Mouse (Mus musculus) neural tube, embryonic 14.5 days (tissue): ENCODE measurements around the gene 5730522E02Rik. TPM values are rescaled to one million over a fixed set of nuclear protein-coding genes. Genes with fewer than 3 reads are reported as not detected.

Experiments used
- ATAC-seq: fragments of 200-750 bp; cut with Nextera tagmentation; 2 replicates; pipeline ENCODE4 v1.8.0; 2017; ENCODE audit warnings: low read depth, mild to moderate bottlenecking, moderate TSS enrichment, moderate library complexity
- H3K27ac ChIP-seq: fragments of 300-500 bp; sonication (generic); 2 replicates; pipeline ENCODE4 v1.5.1; 2014; ENCODE audit warnings: low read depth, mild to moderate bottlenecking, control low read depth, low read length, moderate library complexity, mixed read lengths
- H3K27me3 ChIP-seq: fragments of 300-500 bp; sonication (generic); 2 replicates; pipeline ENCODE4 v1.6.1; 2014; ENCODE audit warnings: low read length; ENCODE audit not compliant: control insufficient read depth, insufficient read depth
- H3K36me3 ChIP-seq: fragments of 300-500 bp; sonication (generic); 2 replicates; pipeline ENCODE4 v1.6.1; 2014; ENCODE audit warnings: low read length, mixed read lengths; ENCODE audit not compliant: control insufficient read depth, insufficient read depth
- H3K4me1 ChIP-seq: fragments of 300-500 bp; sonication (generic); 2 replicates; pipeline ENCODE4 v1.6.1; 2014; ENCODE audit warnings: low read length; ENCODE audit not compliant: control insufficient read depth, insufficient read depth
- H3K4me2 ChIP-seq: fragments of 300-500 bp; sonication (generic); 2 replicates; pipeline ENCODE4 v1.6.1; 2014; ENCODE audit warnings: mild to moderate bottlenecking, low read depth, low read length, control low read depth
- H3K4me3 ChIP-seq: fragments of 300-500 bp; sonication (generic); 2 replicates; pipeline ENCODE4 v1.5.1; 2014; ENCODE audit warnings: low read depth, low read length, control low read depth, mixed read lengths
- H3K9ac ChIP-seq: fragments of 300-500 bp; sonication (generic); replicated peaks from 2 replicates; pipeline ENCODE4 v1.6.1; 2014; ENCODE audit warnings: low read depth, mild to moderate bottlenecking, control low read depth, low read length, mixed read lengths
- H3K9me3 ChIP-seq: fragments of 300-500 bp; sonication (generic); 2 replicates; pipeline ENCODE4 v1.6.1; 2016; ENCODE audit warnings: low read length; ENCODE audit not compliant: control insufficient read depth
- whole genome bisulfite sequencing: fragments of 180-500 bp; shearing (Covaris S2); extraction: QIAGEN DNeasy Blood & Tissue Kit; methylation state at CpG from one replicate; pipeline ENCODE4 v1.1.7; 2014; 5-methylcytosine and 5-hydroxymethylcytosine counted together
- polyA plus RNA-seq: library from polyadenylated mRNA; unstranded; fragments of >200 nt; fragmentation: Nextera tagmentation; extraction: Ambion mirVana; gene quantifications from 2 replicates; pipeline ENCODE4 v1.2.1, GENCODE M21; 2014

The 5730522E02Rik gene
- polyA plus RNA-seq, 1 experiment from 2014 or later, result 20.0 TPM

DNA sequence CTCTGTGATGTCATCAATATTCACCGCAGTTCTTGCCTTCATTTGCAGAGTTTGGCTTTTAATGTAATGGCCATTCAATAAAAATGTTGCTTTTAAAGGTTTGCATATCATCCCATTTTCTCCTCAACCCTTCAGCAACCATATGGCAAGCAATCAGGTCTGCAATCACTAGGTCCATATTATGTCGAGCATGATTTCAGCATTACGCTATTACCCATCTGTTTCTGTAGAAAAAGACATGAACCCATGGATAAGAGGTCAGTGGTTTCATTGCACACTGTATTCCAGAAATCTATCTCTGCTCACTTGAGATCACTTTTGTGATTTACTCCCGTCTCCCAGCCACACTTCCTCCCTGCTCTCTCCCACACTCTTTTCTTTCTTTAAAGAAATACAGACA is 213.1 kb downstream of the 5730522E02Rik start:
- Histone ChIP-seq H3K9ac (no peak overlapping the region), H3K36me3 (no peaks in the 10 kb centered on the region), H3K4me2 (no peak overlapping the region), H3K4me1 (0 out of 2 replicates have a peak, but pooled peaks cover 3% of the 10 kb centered on the region), H3K27ac (no peak overlapping the region), H3K9me3 (no peaks in the 10 kb centered on the region), H3K4me3 (no peak overlapping the region), H3K27me3 (no peaks in the 10 kb centered on the region)
- no peak for ATAC-seq
- WGBS, result 36% methylated on average over 4 of the region's 4 CpGs

DNA sequence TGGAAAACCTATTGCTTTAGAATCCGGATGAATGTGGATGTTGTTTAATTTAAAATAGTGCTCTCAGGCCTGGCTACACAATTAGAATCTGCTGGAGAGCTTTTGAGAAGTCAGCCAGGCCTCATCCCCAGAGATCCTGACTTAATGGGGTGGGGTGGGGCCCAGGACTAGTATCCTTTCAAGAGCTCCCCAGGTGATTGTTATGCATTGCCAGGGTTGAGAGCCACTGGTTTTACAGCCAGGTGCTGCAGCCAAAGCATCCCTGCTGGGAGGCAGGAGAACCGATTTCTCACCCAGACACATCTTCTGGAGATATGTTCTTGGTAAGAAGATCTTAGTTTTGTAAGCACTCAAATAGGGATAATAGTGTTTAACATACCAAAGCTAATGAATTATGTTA is 216.4 kb downstream of the 5730522E02Rik start:
- H3K4me2 ChIP-seq, result no peak overlapping the region
- no peak overlapping the region for H3K4me3 ChIP-seq

DNA sequence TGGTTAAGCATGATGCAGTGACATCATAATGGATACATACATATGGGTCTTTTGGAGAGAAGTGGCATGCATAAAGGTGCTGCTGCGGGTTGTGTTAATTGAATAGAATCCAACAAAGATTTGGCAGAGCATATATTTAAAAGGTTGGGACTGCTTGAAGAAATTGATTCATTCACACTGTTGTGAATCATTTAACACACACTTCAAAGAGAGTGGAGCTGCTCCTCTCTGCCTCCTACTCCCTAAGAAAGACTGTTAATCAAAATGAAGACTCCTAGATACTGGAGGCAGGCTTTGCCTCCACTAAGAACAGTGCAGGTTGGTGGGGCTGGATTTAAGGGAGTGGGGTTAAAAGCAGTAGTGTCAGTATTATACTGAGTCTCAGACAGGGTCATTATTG is 218.3 kb downstream of the 5730522E02Rik start:
- Histone ChIP-seq H3K36me3 (no peaks in the 10 kb centered on the region), H3K9me3 (no peaks in the 10 kb centered on the region), H3K4me3 (no peak overlapping the region), H3K4me1 (0 out of 2 replicates have a peak, but pooled peaks cover 3% of the 10 kb centered on the region), H3K27ac (no peak overlapping the region), H3K9ac (no peak overlapping the region), H3K4me2 (no peak overlapping the region), H3K27me3 (no peaks in the 10 kb centered on the region)
- no peak for ATAC-seq
- WGBS, result 91% methylated on average over 1 of the region's 1 CpGs

More for the DNA sequence above, 216.4 kb downstream of the 5730522E02Rik start:
- H3K9me3 ChIP-seq, result no peaks in the 10 kb centered on the region
- H3K9ac ChIP-seq, result no peak overlapping the region
- no peaks in the 10 kb centered on the region for H3K36me3 ChIP-seq
- no peaks in the 10 kb centered on the region for H3K27me3 ChIP-seq
- 12% methylated on average over 2 of the region's 2 CpGs for WGBS
- no peak for ATAC-seq
- H3K4me1 ChIP-seq, result 0 out of 2 replicates have a peak, but pooled peaks cover 3% of the 10 kb centered on the region
- H3K27ac ChIP-seq, result no peak overlapping the region

DNA sequence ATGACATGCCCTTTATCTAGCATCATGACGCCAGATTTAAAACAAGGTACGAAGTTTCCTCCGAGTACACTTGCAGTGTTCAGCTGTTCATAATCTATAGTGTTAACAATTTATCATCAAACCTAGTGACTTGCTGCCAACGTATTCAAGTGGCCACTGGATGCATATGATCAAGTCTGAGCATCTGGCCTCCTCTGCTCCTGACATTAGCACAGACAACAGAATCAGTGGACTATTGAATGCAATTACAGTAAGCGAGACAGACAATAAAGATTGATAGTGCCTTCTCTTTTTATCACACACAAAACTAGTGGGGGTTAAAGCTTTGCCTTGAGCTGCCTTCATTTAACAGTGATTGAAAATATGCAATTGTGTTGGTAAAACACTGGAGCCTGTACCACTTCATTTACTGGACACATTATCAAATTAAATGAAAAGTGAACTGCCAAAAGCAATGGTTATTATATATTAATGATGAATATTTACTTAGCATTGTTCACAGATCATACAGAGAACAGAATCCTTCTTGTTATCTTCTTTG is 231.8 kb downstream of the 5730522E02Rik start:
- no peak overlapping the region for H3K4me3 ChIP-seq
- H3K27me3 ChIP-seq, result no peaks in the 10 kb centered on the region
- no peaks in the 10 kb centered on the region for H3K4me1 ChIP-seq
- ATAC-seq, result peak; percentile 44; the same call in 1 of the 2 replicates
- WGBS, result 31% methylated on average over 5 of the region's 5 CpGs
- H3K27ac ChIP-seq, result peak overlapping the region; percentile 39; the same call in 1 of the 2 replicates
- no peak overlapping the region for H3K4me2 ChIP-seq
- no peak overlapping the region for H3K9ac ChIP-seq
- H3K36me3 ChIP-seq, result no peaks in the 10 kb centered on the region
- H3K9me3 ChIP-seq, result no peaks in the 10 kb centered on the region

- ATAC-seq, result no peak
- Histone ChIP-seq H3K27me3 (no peaks in the 10 kb centered on the region), H3K27ac (no peak overlapping the region), H3K36me3 (no peaks in the 10 kb centered on the region), H3K4me3 (no peak overlapping the region), H3K4me2 (no peak overlapping the region), H3K9ac (no peak overlapping the region), H3K9me3 (no peaks in the 10 kb centered on the region), H3K4me1 (no peaks in the 10 kb centered on the region)
- WGBS, result 71% methylated on average over 5 of the region's 5 CpGs
These were observed 269.1 kb downstream of the 5730522E02Rik start for GRCm38 (mm10) chr11:25941504-25941903.

DNA sequence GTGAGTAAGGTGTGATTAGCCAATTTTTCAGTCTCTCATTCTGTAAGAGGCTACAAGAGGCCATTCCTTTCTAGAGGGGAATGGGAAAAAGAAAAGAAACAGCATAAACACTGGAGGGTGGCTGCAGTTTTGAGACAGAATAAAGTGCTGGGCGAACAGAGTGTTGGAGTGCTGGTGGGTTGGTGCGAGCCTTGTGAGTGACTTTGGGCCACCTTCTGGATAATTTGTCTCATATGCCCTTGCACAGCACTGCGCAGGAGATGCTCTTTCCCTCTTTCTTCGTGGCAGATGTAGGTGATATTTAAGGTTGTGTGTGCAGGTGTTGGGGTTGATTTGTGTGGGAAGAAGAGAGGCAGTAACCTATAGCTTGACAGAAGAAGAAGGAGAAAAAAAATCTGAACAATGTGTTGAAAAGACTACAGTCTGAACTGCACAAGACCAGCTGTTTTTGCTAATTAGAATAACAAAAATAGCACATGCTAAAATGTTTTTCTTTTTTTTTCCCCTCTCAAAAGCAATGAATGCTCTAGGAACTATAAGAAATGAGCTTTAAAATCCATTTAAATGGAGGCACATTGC is 269.8 kb downstream of the 5730522E02Rik start:
- H3K9ac ChIP-seq, result no peak overlapping the region
- 64% methylated on average over 4 of the region's 4 CpGs for WGBS
- H3K4me1 ChIP-seq, result no peaks in the 10 kb centered on the region
- H3K27ac ChIP-seq, result no peak overlapping the region
- no peak for ATAC-seq
- H3K27me3 ChIP-seq, result no peaks in the 10 kb centered on the region
- H3K4me3 ChIP-seq, result no peak overlapping the region
- no peaks in the 10 kb centered on the region for H3K9me3 ChIP-seq
- no peaks in the 10 kb centered on the region for H3K36me3 ChIP-seq
- no peak overlapping the region for H3K4me2 ChIP-seq

DNA sequence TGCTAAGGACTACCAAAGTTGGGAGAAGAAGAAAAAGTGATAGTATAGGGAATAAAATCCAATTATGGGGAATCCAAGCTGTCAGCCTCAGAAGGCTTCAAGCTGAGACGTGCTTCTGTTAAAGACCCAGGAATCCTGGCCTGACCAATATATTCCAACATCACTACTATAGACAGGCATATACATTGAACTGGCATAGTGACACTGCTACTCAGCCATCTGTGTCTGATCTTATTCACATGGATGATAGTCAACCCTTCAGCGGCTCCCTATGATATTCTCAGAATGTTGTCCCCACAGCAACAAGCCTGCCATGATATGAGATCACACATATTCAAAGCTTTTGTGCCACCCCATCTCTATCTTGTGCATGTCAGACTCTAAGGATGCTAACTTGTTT is 284.3 kb downstream of the 5730522E02Rik start:
- Histone ChIP-seq H3K4me2 (no peak overlapping the region), H3K9me3 (no peaks in the 10 kb centered on the region), H3K4me3 (no peak overlapping the region), H3K9ac (no peak overlapping the region), H3K4me1 (no peaks in the 10 kb centered on the region), H3K27ac (no peak overlapping the region), H3K27me3 (no peaks in the 10 kb centered on the region), H3K36me3 (no peaks in the 10 kb centered on the region)
- no peak for ATAC-seq
- WGBS, result 94% methylated on average over 2 of the region's 2 CpGs

GRCm38 (mm10) chr11:25902321-25902720 is 308.2 kb downstream of the 5730522E02Rik start:
- Histone ChIP-seq H3K4me3 (no peak overlapping the region), H3K27me3 (no peaks in the 10 kb centered on the region), H3K4me1 (no peaks in the 10 kb centered on the region), H3K27ac (no peak overlapping the region), H3K4me2 (no peak overlapping the region), H3K36me3 (no peaks in the 10 kb centered on the region), H3K9ac (no peak overlapping the region), H3K9me3 (no peaks in the 10 kb centered on the region)
- WGBS, result 49% methylated on average over 2 of the region's 2 CpGs
- ATAC-seq, result peak; percentile 58; the same call in 1 of the 2 replicates

GRCm38 (mm10) chr11:25901666-25902065 is 308.9 kb downstream of the 5730522E02Rik start:
- Histone ChIP-seq H3K27me3 (no peaks in the 10 kb centered on the region), H3K9me3 (no peaks in the 10 kb centered on the region), H3K4me3 (no peak overlapping the region), H3K36me3 (no peaks in the 10 kb centered on the region), H3K4me2 (no peak overlapping the region), H3K9ac (no peak overlapping the region), H3K4me1 (no peaks in the 10 kb centered on the region), H3K27ac (no peak overlapping the region)
- WGBS, result 53% methylated on average over 2 of the region's 2 CpGs
- ATAC-seq, result no peak
